Mouse (Mus musculus) lung, adult 2 months (tissue): ENCODE measurements around the gene Grik3.

ENCODE experiments used
- CTCF ChIP-seq: fragments of 200-500 bp; IDR thresholded peaks from 2 replicates; pipeline ENCODE4 v1.5.1; 2011; ENCODE audit warnings: mild to moderate bottlenecking, low read length, control low read depth; ENCODE audit not compliant: insufficient read depth
- POLR2A ChIP-seq: fragments of 200-500 bp; IDR thresholded peaks from 2 replicates; pipeline ENCODE4 v1.6.1; 2011; ENCODE audit warnings: low read depth, mild to moderate bottlenecking, control low read depth, low read length, borderline replicate concordance; ENCODE audit errors: extremely low read depth

DNA sequence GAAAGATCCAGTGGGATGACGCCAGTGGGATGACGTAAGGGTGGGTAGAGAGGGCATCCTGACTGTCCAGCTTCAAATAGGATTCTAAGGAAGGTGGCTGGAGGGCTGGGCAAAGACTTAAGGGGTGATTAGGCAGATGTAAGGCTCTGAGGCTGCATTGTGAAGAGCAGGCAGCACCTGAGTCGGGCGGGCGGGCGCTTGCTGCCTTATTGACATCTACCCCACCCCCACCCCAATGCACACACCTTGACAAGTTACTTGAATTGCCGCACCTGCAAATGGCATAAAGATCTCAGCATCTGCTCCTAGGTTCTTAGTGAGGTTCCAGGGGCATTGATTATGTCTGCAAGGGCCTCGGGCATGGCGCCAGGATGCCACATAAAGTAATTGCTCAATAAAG, 43.5 kb downstream of the Grik3 start:
- TF ChIP-seq CTCF = no peak
- no peak for TF ChIP-seq POLR2A
